Mouse (Mus musculus) ES-Bruce4 (cell line): ENCODE results near the gene Tnni3k.

Experiments used
- CTCF ChIP-seq: IDR thresholded peaks from one replicate; pipeline ENCODE4 v1.8.1; 2011; ENCODE audit warnings: low read depth, low read length
- EP300 ChIP-seq: IDR thresholded peaks from 2 replicates; pipeline ENCODE4 v1.6.1; 2011; ENCODE audit warnings: low read depth, low read length; ENCODE audit not compliant: insufficient read depth
- POLR2A ChIP-seq: IDR thresholded peaks from one replicate; pipeline ENCODE4 v1.8.1; 2011; ENCODE audit warnings: low read length; ENCODE audit not compliant: insufficient read depth

- TF ChIP-seq CTCF (no peak), POLR2A (no peak), EP300 (no peak)
These were observed 300.7 kb downstream of the Tnni3k start for GRCm38 (mm10) chr3:154754505-154754904.
